In the genomic region with DNA sequence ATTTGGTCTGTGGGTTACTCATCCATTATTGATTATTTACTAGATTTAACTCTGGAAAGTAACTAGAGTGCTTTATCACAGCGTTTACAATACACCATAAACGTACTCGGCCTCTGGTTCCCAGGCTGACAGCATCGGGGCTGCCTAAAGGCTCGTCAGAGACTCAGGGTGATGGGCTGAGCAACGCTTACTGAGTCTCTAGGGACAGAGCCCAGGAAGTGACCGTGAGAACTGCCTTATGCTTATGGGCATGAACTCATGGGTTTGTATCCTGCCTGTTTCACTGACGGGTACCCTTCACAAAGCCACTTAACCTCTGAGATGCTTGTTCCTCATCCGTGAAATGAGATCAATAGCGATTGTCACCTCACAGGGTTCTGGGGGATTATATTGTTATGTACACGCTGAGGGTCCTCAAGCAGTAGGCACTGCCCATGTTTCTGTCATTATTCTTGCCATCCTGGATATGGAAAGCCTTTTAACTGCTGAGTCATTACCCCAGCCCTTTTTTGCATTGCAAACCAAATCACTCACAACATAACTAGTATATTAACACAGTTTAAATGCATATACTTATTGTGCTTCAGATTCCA, we compare ENCODE assay signal across 25 mouse cellular contexts. TPM values are rescaled to one million over a fixed set of nuclear protein-coding genes. Genes with fewer than 3 reads are reported as not detected.
A peak's percentile ranks its signal among the peaks of the same experiment; 100 is the strongest.
DNase-seq lines count a peak whose midpoint lies in the region; ATAC-seq lines count a peak whose summit lies in the region.
"Had no signal": no experiment of that assay in that cellular context is flagged by ENCODE, and none has a peak within 500 bp of the region (broad histone marks: within the 10 kb centered on the region; RNA-seq: fewer than 3 reads in every experiment).

No protein-coding gene starts in this region.

- no peak overlapping the region for H3K4me2 ChIP-seq in hindbrain, embryonic 15.5 days
- H3K4me2 ChIP-seq in neural tube, embryonic 13.5 days: no peak overlapping the region
- H3K4me2 ChIP-seq: lung, embryonic 14.5 days had no signal

- H3K4me3 ChIP-seq in hindbrain, embryonic 15.5 days: no peak overlapping the region
- H3K4me3 ChIP-seq in neural tube, embryonic 13.5 days: no peak overlapping the region
- H3K4me3 ChIP-seq: layer of hippocampus, adult 2 months had no signal

- no peaks in the 10 kb centered on the region for H3K27me3 ChIP-seq in hindbrain, embryonic 15.5 days
- H3K27me3 ChIP-seq in neural tube, embryonic 13.5 days: no peaks in the 10 kb centered on the region

- ATAC-seq in hindbrain, embryonic 15.5 days (ENCODE audit: low FRiP score, low read depth): peak; percentile 68; the same call in 1 of the 2 replicates
- peak; percentile 69 for ATAC-seq in neural tube, embryonic 13.5 days (ENCODE audit: low read depth)
- ATAC-seq: activated CD4-positive, CD25-positive, alpha-beta regulatory T cell, adult 4 months; intestine, postnatal 0 days had no signal

- DNase-seq in heart, adult 11 months: peak; percentile 61
- DNase-seq in heart, adult 9 months (ENCODE audit: low spot score in 2 of 2): no peak
- DNase-seq in ES-CJ7 (ENCODE audit: low read depth, low spot score): peak; percentile 2
- no peak for DNase-seq in spleen, postnatal 36 days (ENCODE audit: low spot score in 2 of 2)
- DNase-seq in gastrocnemius, adult 18-20 months (ENCODE audit: low spot score): no peak
- DNase-seq in lung, adult 18-20 months: no peak
- DNase-seq: adrenal gland, postnatal 14 days; cerebellum, adult 8-10 months; heart, postnatal 4 days; left cerebral cortex, postnatal 4 days; lung, embryonic 14.5 days; right cerebral cortex, postnatal 25 days had no signal

- 36% methylated on average over 11 of the region's 11 CpGs for WGBS in hindbrain, embryonic 15.5 days
- 38% methylated on average over 11 of the region's 11 CpGs for WGBS in neural tube, embryonic 13.5 days

- H3K36me3 ChIP-seq in hindbrain, embryonic 15.5 days: no peaks in the 10 kb centered on the region
- H3K36me3 ChIP-seq in neural tube, embryonic 13.5 days: no peaks in the 10 kb centered on the region

- H3K4me1 ChIP-seq in hindbrain, embryonic 15.5 days (replicated peaks): no peaks in the 10 kb centered on the region; the same call in 1 of the 2 replicates
- peaks cover 11% of the 10 kb centered on the region for H3K4me1 ChIP-seq in neural tube, embryonic 13.5 days (replicated peaks)

- no peaks in the 10 kb centered on the region for H3K9me3 ChIP-seq in hindbrain, embryonic 15.5 days
- H3K9me3 ChIP-seq in neural tube, embryonic 13.5 days: no peaks in the 10 kb centered on the region

- H3K9ac ChIP-seq in hindbrain, embryonic 15.5 days: no peak overlapping the region
- H3K9ac ChIP-seq in neural tube, embryonic 13.5 days: no peak overlapping the region
- H3K9ac ChIP-seq: lung, embryonic 14.5 days had no signal

- no peak overlapping the region for H3K27ac ChIP-seq in hindbrain, embryonic 15.5 days (replicated peaks)
- H3K27ac ChIP-seq in neural tube, embryonic 13.5 days (replicated peaks): no peak overlapping the region
- H3K27ac ChIP-seq: kidney, postnatal 0 days; layer of hippocampus, adult 2 months had no signal

RNA-seq across cellular contexts. Expression of gene Tas2r119, which starts 23.1 kb away (rescaled TPM):
- polyA plus RNA-seq in hindbrain, embryonic 15.5 days (2015; fragmentation: Nextera tagmentation; extraction: Ambion mirVana): not detected in 2 replicates
- polyA plus RNA-seq in neural tube, embryonic 13.5 days (2015; fragmentation: Nextera tagmentation; extraction: Ambion mirVana): not detected in 2 replicates
- not detected for total RNA-seq in gastrocnemius, adult 18-20 months (2021)
- total RNA-seq: adrenal gland, postnatal 14 days; gastrocnemius, postnatal 4 days; heart, postnatal 4 days; layer of hippocampus, adult 2 months; left cerebral cortex, postnatal 4 days; liver, adult 2 months had no signal
- polyA plus RNA-seq: activated CD4-positive, CD25-positive, alpha-beta regulatory T cell, adult 4 months; cortical plate, adult 2 months; embryonic facial prominence, embryonic 14.5 days; frontal cortex, adult 2 months; heart, embryonic 14.5 days; intestine, postnatal 0 days; kidney, postnatal 0 days; liver, adult 2 months; lung, embryonic 14.5 days; testis, adult 2 months had no signal

Comparison
In these comparisons a context has a peak if more than half of its experiments do, and no peak if none do; other contexts are left out.
1. DNase-seq: peak in heart, adult 11 months (single experiment) and ES-CJ7 (single experiment); none in heart, adult 9 months (0 of 2), spleen, postnatal 36 days (0 of 2), gastrocnemius, adult 18-20 months (single experiment) and lung, adult 18-20 months (0 of 2).